Comparison of ENCODE assay signal across 7 mouse cellular contexts in genomic region chr7:73616015-73616414, GRCm38 (mm10).
DNase-seq lines count a peak whose midpoint lies in the region; ATAC-seq and TF ChIP-seq lines count a peak whose summit lies in the region.

No protein-coding gene starts in this region.

- H3K9ac ChIP-seq in lung, embryonic 14.5 days, result peak overlapping the region; percentile 7
- H3K9ac ChIP-seq in hindbrain, embryonic 14.5 days, result peak overlapping the region; percentile 79
- H3K9ac ChIP-seq in neural tube, embryonic 13.5 days, result peak overlapping the region; percentile 50

- 23% methylated on average over 11 of the region's 11 CpGs for WGBS in lung, embryonic 14.5 days
- 34% methylated on average over 11 of the region's 11 CpGs for WGBS in hindbrain, embryonic 14.5 days
- 30% methylated on average over 11 of the region's 11 CpGs for WGBS in neural tube, embryonic 13.5 days

- H3K27me3 ChIP-seq in lung, embryonic 14.5 days (ENCODE audit: insufficient read depth, low read length), result no peaks in the 10 kb centered on the region
- H3K27me3 ChIP-seq in hindbrain, embryonic 14.5 days (ENCODE audit: control insufficient read depth, insufficient read depth, low read length), result no peaks in the 10 kb centered on the region
- no peaks in the 10 kb centered on the region for H3K27me3 ChIP-seq in neural tube, embryonic 13.5 days

- TF ChIP-seq CTCF in lung, embryonic 14.5 days (IDR thresholded peaks at IDR 0.05; ENCODE audit: low read depth), result no peak
- no peak for TF ChIP-seq CTCF in embryonic fibroblast, embryonic 13.5 days (IDR thresholded peaks at IDR 0.05; ENCODE audit: borderline replicate concordance, insufficient read depth, low read length)

- H3K4me2 ChIP-seq in lung, embryonic 14.5 days, result peak overlapping the region; percentile 95
- H3K4me2 ChIP-seq in hindbrain, embryonic 14.5 days (replicated peaks), result peak overlapping the region; percentile 93
- H3K4me2 ChIP-seq in neural tube, embryonic 13.5 days, result peak overlapping the region; percentile 70

- no peak for TF ChIP-seq POLR2A in embryonic fibroblast, embryonic 13.5 days (IDR thresholded peaks at IDR 0.05; ENCODE audit: low read depth, low read length)

- peak; percentile 40 for DNase-seq in lung, embryonic 14.5 days
- DNase-seq in lung, postnatal 10 days, result no peak
- no peak for DNase-seq in hindbrain, embryonic 14.5 days (ENCODE audit: low spot score)
- no peak for DNase-seq in thymus, postnatal 25 days
- no peak for DNase-seq in right cerebral cortex, postnatal 36 days (ENCODE audit: low spot score in 2 of 2)

- peaks cover 19% of the 10 kb centered on the region for H3K4me1 ChIP-seq in lung, embryonic 14.5 days (ENCODE audit: insufficient read depth)
- H3K4me1 ChIP-seq in embryonic fibroblast, embryonic 13.5 days (ENCODE audit: control insufficient read depth, insufficient read depth, low read length), result peaks cover 18% of the 10 kb centered on the region
- peaks cover 20% of the 10 kb centered on the region for H3K4me1 ChIP-seq in hindbrain, embryonic 14.5 days (replicated peaks; ENCODE audit: control insufficient read depth, insufficient read depth, low read length)
- peaks cover 36% of the 10 kb centered on the region for H3K4me1 ChIP-seq in neural tube, embryonic 13.5 days (replicated peaks)

- no peaks in the 10 kb centered on the region for H3K36me3 ChIP-seq in lung, embryonic 14.5 days (ENCODE audit: insufficient read depth)
- no peaks in the 10 kb centered on the region for H3K36me3 ChIP-seq in hindbrain, embryonic 14.5 days (replicated peaks; ENCODE audit: control insufficient read depth, insufficient read depth)
- no peaks in the 10 kb centered on the region for H3K36me3 ChIP-seq in neural tube, embryonic 13.5 days

- ATAC-seq in lung, embryonic 14.5 days (ENCODE audit: insufficient read depth), result no peak
- ATAC-seq in hindbrain, embryonic 14.5 days (ENCODE audit: low FRiP score), result no peak
- no peak for ATAC-seq in neural tube, embryonic 13.5 days (ENCODE audit: low read depth)

- no peak overlapping the region for H3K4me3 ChIP-seq in lung, embryonic 14.5 days (ENCODE audit: low read depth, low read length)
- no peak overlapping the region for H3K4me3 ChIP-seq in embryonic fibroblast, embryonic 13.5 days (ENCODE audit: insufficient read depth, low read length)
- H3K4me3 ChIP-seq in hindbrain, embryonic 14.5 days (replicated peaks; ENCODE audit: low read length), result no peak overlapping the region
- H3K4me3 ChIP-seq in neural tube, embryonic 13.5 days, result no peak overlapping the region

- peak overlapping the region; percentile 100 for H3K27ac ChIP-seq in lung, embryonic 14.5 days (ENCODE audit: low read depth)
- peak overlapping the region; percentile 100 for H3K27ac ChIP-seq in embryonic fibroblast, embryonic 13.5 days (ENCODE audit: insufficient read depth, low read length)
- H3K27ac ChIP-seq in hindbrain, embryonic 14.5 days, result peak overlapping the region; percentile 100
- peak overlapping the region; percentile 100 for H3K27ac ChIP-seq in neural tube, embryonic 13.5 days (replicated peaks)

- H3K9me3 ChIP-seq in lung, embryonic 14.5 days (ENCODE audit: low read depth, low read length), result no peaks in the 10 kb centered on the region
- no peaks in the 10 kb centered on the region for H3K9me3 ChIP-seq in hindbrain, embryonic 14.5 days (ENCODE audit: control insufficient read depth, low read length)
- H3K9me3 ChIP-seq in neural tube, embryonic 13.5 days, result no peaks in the 10 kb centered on the region

Comparison
In these comparisons a context has a peak if more than half of its experiments do, and no peak if none do; other contexts are left out.
1. H3K9ac ChIP-seq: peak in every context shown above with its lines; median percentile 79 in hindbrain, embryonic 14.5 days; 50 in neural tube, embryonic 13.5 days; 7 in lung, embryonic 14.5 days.